Mouse (Mus musculus): Measurements from ENCODE around the gene 1110032A03Rik. TPM values are rescaled to one million over a fixed set of nuclear protein-coding genes. Genes with fewer than 3 reads are reported as not detected.

Gene 1110032A03Rik
- polyA plus RNA-seq, 1 experiment, result 4.8 TPM

GRCm38 (mm10) chr9:50738914-50739870, 36.1 kb downstream of the 1110032A03Rik start, which contains the start of gene Dixdc1:
Dixdc1 (minus strand) TSS chr9:50739517.
- no peak within 1 kb of the TSS for H3K4me3 ChIP-seq (ENCODE audit: insufficient read depth, poor library complexity, severe bottlenecking)

DNA sequence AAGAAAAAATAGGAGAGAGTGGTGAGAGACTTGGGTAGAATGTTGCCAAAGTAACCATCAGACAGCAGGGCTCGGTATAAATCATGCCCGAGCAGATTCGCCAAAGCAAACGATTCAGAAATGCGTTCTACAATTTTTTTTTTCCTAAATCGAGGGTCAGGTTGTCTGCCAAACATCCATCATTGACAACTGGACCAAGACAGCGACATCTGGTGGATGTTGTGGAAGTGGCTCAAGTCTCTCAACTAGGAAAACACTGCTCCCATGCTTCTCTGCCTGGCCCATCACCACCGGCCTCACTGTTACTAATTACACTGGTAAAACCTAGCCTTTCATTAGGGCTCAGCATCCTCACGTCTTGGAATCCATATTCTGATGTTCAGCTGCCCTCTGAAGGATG, 40.3 kb downstream of the 1110032A03Rik start:
- H3ac ChIP-seq (ENCODE audit: control insufficient read depth, insufficient read length, low read depth), result no peak overlapping the region
- no peaks in the 10 kb centered on the region for H3K79me3 ChIP-seq (ENCODE audit: low read depth)
- TF ChIP-seq CTCF (IDR thresholded peaks at IDR 0.05; ENCODE audit: control insufficient read depth, insufficient read depth, insufficient read length), result peak; percentile 56
- TF ChIP-seq FOSL1 (IDR thresholded peaks at IDR 0.05; ENCODE audit: insufficient read depth, low read length, poor library complexity, severe bottlenecking), result no peak
- no peaks in the 10 kb centered on the region for H3K36me3 ChIP-seq (ENCODE audit: control insufficient read depth, insufficient read depth)
- H3K4me3 ChIP-seq (ENCODE audit: insufficient read depth, poor library complexity, severe bottlenecking), result no peak overlapping the region
- no peaks in the 10 kb centered on the region for H3K79me2 ChIP-seq (ENCODE audit: control insufficient read depth, insufficient read depth)
- H3K27me3 ChIP-seq (ENCODE audit: control insufficient read depth, insufficient read depth, insufficient read length), result no peaks in the 10 kb centered on the region

More at GRCm38 (mm10) chr9:50738914-50739870, 36.1 kb downstream of the 1110032A03Rik start, which contains the start of gene Dixdc1:
- H3K36me3 ChIP-seq (ENCODE audit: control insufficient read depth, insufficient read depth), result no peaks in the 10 kb centered on the region
- H3K27me3 ChIP-seq (ENCODE audit: control insufficient read depth, insufficient read depth, insufficient read length), result no peaks in the 10 kb centered on the region
- H3ac ChIP-seq (ENCODE audit: control insufficient read depth, insufficient read length, low read depth), result no peak within 1 kb of the TSS
- no peak for TF ChIP-seq MYOD1 (IDR thresholded peaks at IDR 0.05; ENCODE audit: control insufficient read depth, insufficient read length, low read depth)
- TF ChIP-seq CEBPB (IDR thresholded peaks at IDR 0.05; ENCODE audit: low read depth), result no peak
- no peak for TF ChIP-seq CTCF (IDR thresholded peaks at IDR 0.05; ENCODE audit: control insufficient read depth, insufficient read depth, insufficient read length)
- TF ChIP-seq MAX (IDR thresholded peaks at IDR 0.05), result no peak
- no peak for TF ChIP-seq USF1 (IDR thresholded peaks at IDR 0.05; ENCODE audit: low read depth)
- TF ChIP-seq FOSL1 (IDR thresholded peaks at IDR 0.05; ENCODE audit: insufficient read depth, low read length, poor library complexity, severe bottlenecking), result no peak
- TF ChIP-seq MYOG (IDR thresholded peaks at IDR 0.05; ENCODE audit: control insufficient read depth, extremely low read depth, insufficient read length), result no peak
- H3K79me3 ChIP-seq (ENCODE audit: low read depth), result no peaks in the 10 kb centered on the region
- no peaks in the 10 kb centered on the region for H3K79me2 ChIP-seq (ENCODE audit: control insufficient read depth, insufficient read depth)

DNA sequence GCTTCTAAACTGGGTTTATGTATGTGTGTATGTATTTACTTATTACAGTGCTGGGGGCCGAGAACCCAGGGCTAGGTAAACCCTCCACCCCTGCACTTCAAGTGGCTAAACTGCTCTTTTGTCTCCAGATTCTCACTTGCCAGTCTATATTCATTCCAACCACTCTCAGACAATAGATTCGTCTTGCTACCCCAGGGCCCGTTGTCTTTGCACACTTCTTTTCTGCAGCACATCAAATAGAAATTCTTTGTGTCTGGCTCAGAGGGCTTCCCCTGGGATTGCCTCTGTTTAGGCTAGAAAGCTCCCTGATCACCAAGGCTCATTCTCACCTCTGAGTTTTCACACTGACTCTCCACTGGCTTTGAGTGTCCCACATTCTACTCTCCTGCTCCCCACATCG, 42.8 kb downstream of the 1110032A03Rik start:
- no peak overlapping the region for H3ac ChIP-seq (ENCODE audit: control insufficient read depth, insufficient read length, low read depth)
- TF ChIP-seq MYOD1 (IDR thresholded peaks at IDR 0.05; ENCODE audit: control insufficient read depth, insufficient read length, low read depth) (no peak), MYOG (IDR thresholded peaks at IDR 0.05; ENCODE audit: control insufficient read depth, extremely low read depth, insufficient read length) (no peak), FOSL1 (IDR thresholded peaks at IDR 0.05; ENCODE audit: insufficient read depth, low read length, poor library complexity, severe bottlenecking) (no peak), USF1 (IDR thresholded peaks at IDR 0.05; ENCODE audit: low read depth) (no peak), CEBPB (IDR thresholded peaks at IDR 0.05; ENCODE audit: low read depth) (no peak), CTCF (IDR thresholded peaks at IDR 0.05; ENCODE audit: control insufficient read depth, insufficient read depth, insufficient read length) (no peak), MAX (IDR thresholded peaks at IDR 0.05) (no peak)
- H3K79me2 ChIP-seq (ENCODE audit: control insufficient read depth, insufficient read depth), result no peaks in the 10 kb centered on the region
- no peaks in the 10 kb centered on the region for H3K36me3 ChIP-seq (ENCODE audit: control insufficient read depth, insufficient read depth)
- no peaks in the 10 kb centered on the region for H3K79me3 ChIP-seq (ENCODE audit: low read depth)
- no peak overlapping the region for H3K4me3 ChIP-seq (ENCODE audit: insufficient read depth, poor library complexity, severe bottlenecking)
- no peaks in the 10 kb centered on the region for H3K27me3 ChIP-seq (ENCODE audit: control insufficient read depth, insufficient read depth, insufficient read length)

DNA sequence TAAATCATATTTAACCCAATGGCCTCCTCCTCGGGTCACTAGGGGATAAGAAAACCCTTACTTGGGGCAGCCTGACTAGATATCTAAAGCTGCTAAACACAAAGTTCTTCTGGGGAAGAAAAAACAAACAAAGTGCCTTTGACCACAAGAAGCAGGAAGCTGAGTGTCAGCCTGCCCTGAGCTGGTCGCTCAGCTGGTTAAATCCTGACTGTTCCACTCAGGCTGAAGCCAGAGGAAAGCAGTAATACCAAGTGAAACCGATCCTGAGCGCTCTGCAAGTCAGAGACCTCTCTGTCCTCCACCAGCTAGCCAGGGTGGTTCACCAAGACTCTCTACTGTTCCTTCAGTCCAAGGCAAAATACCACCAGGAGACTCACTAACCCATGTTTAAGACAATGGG, 45.7 kb downstream of the 1110032A03Rik start:
- H3K79me2 ChIP-seq (ENCODE audit: control insufficient read depth, insufficient read depth), result no peaks in the 10 kb centered on the region
- H3K27me3 ChIP-seq (ENCODE audit: control insufficient read depth, insufficient read depth, insufficient read length), result no peaks in the 10 kb centered on the region
- H3K4me3 ChIP-seq (ENCODE audit: insufficient read depth, poor library complexity, severe bottlenecking), result no peak overlapping the region
- no peaks in the 10 kb centered on the region for H3K79me3 ChIP-seq (ENCODE audit: low read depth)
- H3ac ChIP-seq (ENCODE audit: control insufficient read depth, insufficient read length, low read depth), result no peak overlapping the region
- no peaks in the 10 kb centered on the region for H3K36me3 ChIP-seq (ENCODE audit: control insufficient read depth, insufficient read depth)
- TF ChIP-seq USF1 (IDR thresholded peaks at IDR 0.05; ENCODE audit: low read depth) (no peak), CTCF (IDR thresholded peaks at IDR 0.05; ENCODE audit: control insufficient read depth, insufficient read depth, insufficient read length) (no peak), MAX (IDR thresholded peaks at IDR 0.05) (no peak), MYOD1 (IDR thresholded peaks at IDR 0.05; ENCODE audit: control insufficient read depth, insufficient read length, low read depth) (no peak), CEBPB (IDR thresholded peaks at IDR 0.05; ENCODE audit: low read depth) (no peak), FOSL1 (IDR thresholded peaks at IDR 0.05; ENCODE audit: insufficient read depth, low read length, poor library complexity, severe bottlenecking) (no peak)

DNA sequence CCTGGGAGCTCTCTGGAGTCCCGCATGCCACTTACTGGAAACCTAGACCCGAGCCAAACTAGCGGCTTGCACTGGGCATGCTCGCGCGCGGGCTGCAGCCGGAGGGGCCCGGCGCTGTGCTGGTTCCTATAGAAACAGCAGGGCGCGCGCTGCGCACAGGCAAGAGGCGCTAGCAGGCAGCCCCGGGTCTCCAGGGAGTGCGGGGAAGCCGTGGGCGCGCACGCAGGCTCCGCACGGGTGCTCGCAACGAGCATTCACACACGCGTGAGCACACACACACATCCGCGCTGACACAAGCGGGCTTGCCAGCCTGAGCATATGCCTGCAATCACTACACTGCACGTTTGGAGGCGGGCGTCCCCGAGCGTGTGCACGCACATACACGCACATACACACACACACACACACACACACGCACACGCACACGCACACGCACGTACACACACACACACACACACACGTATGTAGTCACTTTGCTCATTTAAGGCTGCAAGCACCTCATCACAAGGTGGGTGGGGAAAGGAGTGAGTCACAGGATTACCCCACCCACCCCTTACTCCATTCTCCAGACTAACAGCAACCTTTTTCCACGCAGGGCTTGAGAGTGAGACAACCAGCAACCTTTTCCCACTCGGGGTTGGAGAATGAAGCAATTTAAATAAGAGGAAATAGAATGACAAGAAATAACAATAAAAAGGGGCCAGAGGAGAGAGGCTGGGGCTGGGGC, 47.2 kb downstream of the 1110032A03Rik start:
- Histone ChIP-seq H3K36me3 (ENCODE audit: control insufficient read depth, insufficient read depth) (no peaks in the 10 kb centered on the region), H3K79me3 (ENCODE audit: low read depth) (no peaks in the 10 kb centered on the region), H3ac (ENCODE audit: control insufficient read depth, insufficient read length, low read depth) (peak overlapping the region; percentile 38), H3K27me3 (ENCODE audit: control insufficient read depth, insufficient read depth, insufficient read length) (no peaks in the 10 kb centered on the region), H3K4me3 (ENCODE audit: insufficient read depth, poor library complexity, severe bottlenecking) (peak overlapping the region; percentile 32), H3K79me2 (ENCODE audit: control insufficient read depth, insufficient read depth) (no peaks in the 10 kb centered on the region)
- TF ChIP-seq FOSL1 (IDR thresholded peaks at IDR 0.05; ENCODE audit: insufficient read depth, low read length, poor library complexity, severe bottlenecking), result no peak
- no peak for TF ChIP-seq MAX (IDR thresholded peaks at IDR 0.05)
- no peak for TF ChIP-seq USF1 (IDR thresholded peaks at IDR 0.05; ENCODE audit: low read depth)
- no peak for TF ChIP-seq MYOG (IDR thresholded peaks at IDR 0.05; ENCODE audit: control insufficient read depth, extremely low read depth, insufficient read length)
- no peak for TF ChIP-seq MYOD1 (IDR thresholded peaks at IDR 0.05; ENCODE audit: control insufficient read depth, insufficient read length, low read depth)
- TF ChIP-seq CTCF (IDR thresholded peaks at IDR 0.05; ENCODE audit: control insufficient read depth, insufficient read depth, insufficient read length), result no peak
- no peak for TF ChIP-seq CEBPB (IDR thresholded peaks at IDR 0.05; ENCODE audit: low read depth)
